Mouse (Mus musculus) kidney, embryonic 14.5 days (tissue): ENCODE results near the gene Lat2. TPM values are rescaled to one million over a fixed set of nuclear protein-coding genes. Genes with fewer than 3 reads are reported as not detected.
"Not testable (repeated sequence)": the region's sequence is repeated elsewhere in the genome, so short reads cannot be mapped to it uniquely, and the experiment has no call there.

Source experiments
- ATAC-seq: fragments of 200-750 bp; cut with Nextera tagmentation; 2 replicates; pipeline ENCODE4 v1.8.0; 2017; ENCODE audit warnings: moderate number of reproducible peaks, mild to moderate bottlenecking, moderate TSS enrichment, moderate library complexity; ENCODE audit not compliant: low FRiP score, low TSS enrichment
- H3K27ac ChIP-seq: fragments of 300-500 bp; sonication (generic); 2 replicates; pipeline ENCODE4 v1.5.1; 2014; ENCODE audit warnings: low read depth, mild to moderate bottlenecking, low read length, moderate library complexity, mixed read lengths
- H3K27me3 ChIP-seq: fragments of 300-500 bp; sonication (generic); 2 replicates; pipeline ENCODE4 v1.6.1; 2014; ENCODE audit warnings: mild to moderate bottlenecking, low read length; ENCODE audit not compliant: control insufficient read depth, insufficient read depth
- H3K36me3 ChIP-seq: fragments of 300-500 bp; sonication (generic); 2 replicates; pipeline ENCODE4 v1.6.1; 2014; ENCODE audit warnings: low read length, mixed read lengths; ENCODE audit not compliant: control insufficient read depth, insufficient read depth
- H3K4me1 ChIP-seq: fragments of 300-500 bp; sonication (generic); 2 replicates; pipeline ENCODE4 v1.6.1; 2014; ENCODE audit warnings: low read length, mixed read lengths; ENCODE audit not compliant: control insufficient read depth, insufficient read depth
- H3K4me2 ChIP-seq: fragments of 300-500 bp; sonication (generic); replicated peaks from 2 replicates; pipeline ENCODE4 v1.6.1; 2014; ENCODE audit warnings: low read depth, mild to moderate bottlenecking, low read length
- H3K4me3 ChIP-seq: fragments of 300-500 bp; sonication (generic); 2 replicates; pipeline ENCODE4 v1.5.1; 2014; ENCODE audit warnings: mild to moderate bottlenecking, low read length
- H3K9ac ChIP-seq: fragments of 300-500 bp; sonication (generic); 2 replicates; pipeline ENCODE4 v1.6.1; 2014; ENCODE audit warnings: low read depth, mild to moderate bottlenecking, low read length, moderate library complexity
- H3K9me3 ChIP-seq: fragments of 300-500 bp; sonication (generic); 2 replicates; pipeline ENCODE4 v1.6.1; 2016; ENCODE audit warnings: low read length; ENCODE audit not compliant: control insufficient read depth
- WGBS: fragments of 180-500 bp; shearing (Covaris S2); extraction: QIAGEN DNeasy Blood & Tissue Kit; methylation state at CpG from one replicate; pipeline ENCODE4 v1.1.7; 2014; 5-methylcytosine and 5-hydroxymethylcytosine counted together
- polyA plus RNA-seq: library from polyadenylated mRNA; unstranded; fragments of >200 nt; fragmentation: Nextera tagmentation; extraction: Ambion mirVana; gene quantifications from 2 replicates; pipeline ENCODE4 v1.2.1, GENCODE M21; 2014

The Lat2 gene
- 1.8 and 2.2 TPM in 2 replicates for polyA plus RNA-seq

GRCm38 (mm10) chr5:134614802-134615201 lies at the start of gene Lat2:
Gene Lat2 (minus strand): TSS chr5:134615025.
- Histone ChIP-seq H3K36me3 (peaks cover 36% of the 10 kb centered on the region), H3K9ac (no peak within 1 kb of the TSS; the same call in 1 of the 2 replicates), H3K4me3 (no peak within 1 kb of the TSS), H3K4me1 (no peaks in the 10 kb centered on the region), H3K27me3 (no peaks in the 10 kb centered on the region), H3K4me2 (no peak within 1 kb of the TSS), H3K9me3 (no peaks in the 10 kb centered on the region), H3K27ac (no peak within 1 kb of the TSS)
- 79% methylated on average over 7 of the region's 7 CpGs for WGBS
- ATAC-seq: no peak

DNA sequence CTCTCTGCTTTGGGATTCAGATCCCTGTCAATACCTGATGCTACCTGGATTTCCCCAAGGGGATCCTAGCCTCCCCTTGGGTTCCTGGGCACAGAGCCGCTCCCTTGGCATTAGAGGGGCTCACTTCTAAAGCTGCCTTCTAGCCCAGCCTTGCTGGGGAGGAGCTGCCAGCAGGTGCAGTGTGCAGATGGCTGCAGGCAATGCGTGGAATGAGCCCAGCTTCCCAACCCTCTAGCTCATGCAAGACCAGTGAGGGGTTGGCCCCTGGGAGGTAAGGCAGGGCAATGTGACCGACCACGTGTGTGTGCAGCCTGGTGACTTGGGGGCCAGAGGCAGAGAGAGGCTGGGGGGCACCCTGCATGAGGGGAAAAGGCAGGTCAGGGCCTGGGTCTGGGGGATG lies 41.9 kb upstream of the Lat2 start:
- WGBS: 70% methylated on average over 4 of the region's 4 CpGs
- no peaks in the 10 kb centered on the region for H3K9me3 ChIP-seq
- no peak overlapping the region for H3K4me3 ChIP-seq
- peaks cover 6% of the 10 kb centered on the region; the same call in 1 of the 2 replicates for H3K36me3 ChIP-seq
- H3K4me1 ChIP-seq: no peaks in the 10 kb centered on the region
- H3K27ac ChIP-seq: no peak overlapping the region
- no peak overlapping the region for H3K9ac ChIP-seq
- ATAC-seq: no peak
- H3K4me2 ChIP-seq: no peak overlapping the region
- no peaks in the 10 kb centered on the region for H3K27me3 ChIP-seq

DNA sequence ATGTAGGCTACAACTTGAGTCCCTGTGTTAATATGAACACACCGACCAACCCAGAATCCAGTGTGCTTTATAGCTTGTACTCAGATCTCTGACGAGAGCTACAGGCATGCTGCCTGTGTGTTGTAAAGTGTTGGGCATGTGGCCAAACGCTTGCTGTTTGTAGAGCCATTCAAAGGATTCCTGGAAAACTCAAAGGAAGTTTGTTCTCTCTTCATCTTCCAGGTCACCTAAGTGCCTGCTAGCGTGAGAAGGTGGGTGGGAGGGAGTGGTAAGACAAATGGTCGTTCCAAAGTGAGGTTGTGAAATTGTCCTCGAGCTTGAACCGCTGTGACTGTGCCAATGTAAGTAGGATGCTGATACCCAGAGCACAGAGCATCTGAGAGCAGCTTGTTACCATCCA lies 37.2 kb upstream of the Lat2 start:
- no peak overlapping the region for H3K4me2 ChIP-seq
- WGBS: 12% methylated on average over 7 of the region's 7 CpGs
- H3K4me3 ChIP-seq: no peak overlapping the region
- H3K36me3 ChIP-seq: no peaks in the 10 kb centered on the region
- H3K9ac ChIP-seq: no peak overlapping the region
- H3K9me3 ChIP-seq: no peaks in the 10 kb centered on the region
- 0 out of 2 replicates have a peak, but pooled peaks have one; percentile 7 for ATAC-seq
- H3K27me3 ChIP-seq: no peaks in the 10 kb centered on the region
- H3K4me1 ChIP-seq: no peaks in the 10 kb centered on the region
- no peak overlapping the region for H3K27ac ChIP-seq

DNA sequence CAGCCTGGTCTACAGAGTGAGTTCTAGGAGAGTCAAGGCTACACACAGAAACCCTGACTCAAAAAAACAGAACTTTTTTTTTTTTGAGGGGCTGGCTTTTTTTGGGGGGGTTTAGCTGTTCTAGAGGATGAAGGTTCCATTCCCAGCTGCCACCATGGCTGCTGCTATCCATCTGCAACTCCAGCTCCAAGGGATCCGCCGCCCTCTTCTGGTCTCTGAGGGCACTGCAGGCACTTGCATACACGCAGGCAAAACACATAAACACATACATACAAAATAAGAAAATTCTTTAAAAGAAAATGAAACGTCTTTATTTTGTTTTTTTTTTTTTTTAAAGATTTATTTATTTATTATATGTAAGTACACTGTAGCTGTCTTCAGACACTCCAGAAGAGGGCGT lies 36.1 kb upstream of the Lat2 start:
- Histone ChIP-seq H3K27ac (no peak overlapping the region), H3K4me3 (no peak overlapping the region), H3K27me3 (no peaks in the 10 kb centered on the region), H3K9ac (no peak overlapping the region), H3K36me3 (no peaks in the 10 kb centered on the region), H3K4me2 (no peak overlapping the region), H3K4me1 (no peaks in the 10 kb centered on the region), H3K9me3 (no peaks in the 10 kb centered on the region)
- no peak for ATAC-seq
- 56% methylated on average over 5 of the region's 5 CpGs for WGBS

- H3K27ac ChIP-seq, ATAC-seq, H3K4me1 ChIP-seq, H3K4me3 ChIP-seq, H3K9ac ChIP-seq, H3K4me2 ChIP-seq, H3K36me3 ChIP-seq, H3K9me3 ChIP-seq, H3K27me3 ChIP-seq: not testable (repeated sequence)
- WGBS: 75% methylated on average over 4 of the region's 4 CpGs
These were observed 34.2 kb upstream of the Lat2 start for GRCm38 (mm10) chr5:134648976-134649375.

DNA sequence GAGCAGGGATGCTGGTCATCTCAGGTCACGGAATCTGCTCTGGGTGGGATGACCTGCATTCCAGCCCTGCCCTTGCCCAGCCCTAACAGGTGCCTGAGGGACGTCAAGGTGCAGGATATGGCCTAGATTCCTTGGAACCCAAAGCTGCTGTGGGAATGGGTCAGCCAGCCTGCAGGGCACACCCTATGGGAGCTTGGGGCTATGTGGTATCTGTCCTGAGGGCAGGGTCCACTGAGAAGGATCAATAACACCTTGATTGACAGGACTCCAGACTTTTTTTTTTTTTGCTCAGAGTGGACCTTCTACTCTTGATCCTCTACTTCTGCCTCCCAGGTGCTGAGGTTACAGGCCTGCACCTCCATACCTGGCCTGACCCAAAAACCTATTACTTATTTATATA lies 32.6 kb upstream of the Lat2 start:
- no peak overlapping the region for H3K4me3 ChIP-seq
- H3K4me2 ChIP-seq: no peak overlapping the region
- ATAC-seq: no peak
- no peaks in the 10 kb centered on the region for H3K27me3 ChIP-seq
- 73% methylated on average over 2 of the region's 2 CpGs for WGBS
- no peaks in the 10 kb centered on the region for H3K4me1 ChIP-seq
- H3K9ac ChIP-seq: no peak overlapping the region
- H3K9me3 ChIP-seq: no peaks in the 10 kb centered on the region
- H3K36me3 ChIP-seq: no peaks in the 10 kb centered on the region
- no peak overlapping the region for H3K27ac ChIP-seq

DNA sequence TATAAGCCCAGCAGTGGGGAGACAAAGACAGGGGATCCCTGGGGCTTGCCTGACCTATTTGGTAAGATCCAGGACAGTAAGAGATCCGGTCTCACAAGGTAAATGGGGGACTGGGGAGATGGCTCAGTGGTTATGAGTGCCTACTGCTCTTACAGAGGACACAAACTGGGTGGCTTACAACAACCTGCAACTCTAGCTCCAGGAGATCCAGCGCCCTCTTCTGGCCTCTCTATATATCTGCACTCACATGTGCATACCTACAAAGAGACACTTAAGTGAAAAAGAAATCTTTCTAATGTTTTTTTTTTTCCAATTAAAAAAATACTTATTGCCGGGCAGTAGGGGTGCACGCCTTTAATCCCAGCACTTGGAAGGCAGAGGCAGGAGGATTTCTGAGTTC lies 31.6 kb upstream of the Lat2 start:
- Histone ChIP-seq H3K9me3 (no peaks in the 10 kb centered on the region), H3K27me3 (no peaks in the 10 kb centered on the region), H3K4me1 (no peaks in the 10 kb centered on the region), H3K36me3 (no peaks in the 10 kb centered on the region), H3K4me3 (no peak overlapping the region), H3K27ac (no peak overlapping the region), H3K4me2 (no peak overlapping the region), H3K9ac (no peak overlapping the region)
- 71% methylated on average over 4 of the region's 4 CpGs for WGBS
- no peak for ATAC-seq

GRCm38 (mm10) chr5:134644643-134645118 lies 29.9 kb upstream of the Lat2 start:
- H3K4me2 ChIP-seq: no peak overlapping the region
- H3K27me3 ChIP-seq: no peaks in the 10 kb centered on the region
- H3K9ac ChIP-seq: no peak overlapping the region
- H3K36me3 ChIP-seq: no peaks in the 10 kb centered on the region
- ATAC-seq: no peak
- no peaks in the 10 kb centered on the region for H3K9me3 ChIP-seq
- H3K4me1 ChIP-seq: no peaks in the 10 kb centered on the region
- no peak overlapping the region for H3K4me3 ChIP-seq
- WGBS: 59% methylated on average over 8 of the region's 8 CpGs
- no peak overlapping the region for H3K27ac ChIP-seq

- no peak overlapping the region for H3K9ac ChIP-seq
- no peak for ATAC-seq
These were observed 29.3 kb upstream of the Lat2 start for GRCm38 (mm10) chr5:134644121-134644520.

More at GRCm38 (mm10) chr5:134644121-134644520, 29.3 kb upstream of the Lat2 start:
- Histone ChIP-seq H3K27me3 (no peaks in the 10 kb centered on the region), H3K27ac (no peak overlapping the region), H3K4me1 (no peaks in the 10 kb centered on the region), H3K9me3 (no peaks in the 10 kb centered on the region), H3K4me2 (no peak overlapping the region), H3K4me3 (no peak overlapping the region), H3K36me3 (no peaks in the 10 kb centered on the region)
- WGBS: 72% methylated on average over 1 of the region's 1 CpGs
